Mouse (Mus musculus): Measurements from ENCODE around the gene Uba2.

DNA sequence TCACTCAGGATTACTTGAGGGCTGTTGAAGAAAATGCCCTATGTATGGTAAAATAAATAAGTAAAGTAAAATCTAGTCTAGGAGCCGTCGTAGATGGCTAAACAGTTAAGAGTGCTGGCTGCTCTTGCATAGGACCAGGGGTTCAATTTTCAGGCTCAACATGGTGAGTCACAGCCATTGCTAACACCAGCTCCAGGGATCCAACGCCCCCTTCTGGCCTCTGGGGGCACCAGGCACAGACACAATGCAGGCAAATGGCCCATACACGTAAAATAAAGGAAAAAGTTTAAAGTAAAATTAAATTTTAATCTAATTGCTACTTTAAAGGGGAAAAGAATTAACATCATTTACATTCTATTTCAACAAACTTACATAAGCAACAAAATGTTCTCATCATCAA is 2.5 kb downstream of the Uba2 start:
- TF ChIP-seq CTCF (IDR thresholded peaks at IDR 0.05; ENCODE audit: insufficient read depth, low read depth, low read length) (0 out of 2 replicates have a peak, but pooled peaks have one; percentile 17), POLR2A (IDR thresholded peaks at IDR 0.05; ENCODE audit: insufficient read depth, low read depth, low read length) (no peak)
